Mouse (Mus musculus) MEL (cell line): ENCODE measurements around the gene Smok2b.
"Not testable (repeated sequence)": the region's sequence is repeated elsewhere in the genome, so short reads cannot be mapped to it uniquely, and the experiment has no call there.

Source experiments
- CTCF ChIP-seq, 3 experiments: IDR thresholded peaks in 2 of 3; conservative IDR thresholded peaks in 1 of 3; 2 replicates each; pipeline ENCODE4 v1.5.1; 2011 to 2012; ENCODE audit warnings: low read length in 3 of 3, low read depth in 2 of 3, mild to moderate bottlenecking in 2 of 3, improper control_type of control experiment in 1 of 3, inconsistent platforms in 1 of 3, mixed read lengths in 1 of 3, moderate library complexity in 1 of 3; ENCODE audit not compliant: control insufficient read depth in 1 of 3, insufficient read depth in 1 of 3, poor library complexity in 1 of 3, severe bottlenecking in 1 of 3
- EP300 ChIP-seq, 2 experiments: IDR thresholded peaks; 2 replicates each; pipeline ENCODE4 v1.6.1; 2011; ENCODE audit warnings: improper control_type of control experiment in 2 of 2, low read length in 2 of 2, low read depth in 1 of 2, mild to moderate bottlenecking in 1 of 2
- POLR2A ChIP-seq, 2 experiments: IDR thresholded peaks; 2 replicates each; pipeline ENCODE4 v1.6.1; 2011 to 2012; ENCODE audit warnings: low read length in 2 of 2, mild to moderate bottlenecking in 2 of 2, control low read depth in 1 of 2, improper control_type of control experiment in 1 of 2, low read depth in 1 of 2, moderate library complexity in 1 of 2; ENCODE audit not compliant: control insufficient read depth in 1 of 2, insufficient read depth in 1 of 2, poor library complexity in 1 of 2

- TF ChIP-seq EP300 (IDR thresholded peaks at IDR 0.05; ENCODE audit: low read depth in 1 of 2, low read length in 2 of 2); CTCF (IDR thresholded peaks at IDR 0.05 in 2 of 3, conservative IDR thresholded peaks at IDR 0.05 in 1 of 3; ENCODE audit: control insufficient read depth in 1 of 3, insufficient read depth in 1 of 3, low read depth in 2 of 3, low read length in 3 of 3, poor library complexity in 1 of 3, severe bottlenecking in 1 of 3); POLR2A (IDR thresholded peaks at IDR 0.05; ENCODE audit: control insufficient read depth in 1 of 2, insufficient read depth in 1 of 2, low read depth in 1 of 2, low read length in 2 of 2, poor library complexity in 1 of 2): not testable (repeated sequence)
Observed at GRCm38 (mm10) chr17:13180491-13180890, 49.6 kb upstream of the Smok2b start.
